Mouse (Mus musculus) left cerebral cortex, postnatal 25 days (tissue): ENCODE measurements around the gene Ramp2. TPM values are rescaled to one million over a fixed set of nuclear protein-coding genes. Genes with fewer than 3 reads are reported as not detected.

Experiments
- DNase-seq, 2 experiments: peaks; one replicate each; pipeline ENCODE4 v3.0.0; 2022; ENCODE audit warnings: low spot score in 2 of 2, mixed read lengths in 1 of 2
- intact Hi-C: fragments of 180-260 bp; cut with DNase I; formaldehyde crosslinking; loops from one replicate; pipeline ENCODE4 v1.15.1; 2025
- total RNA-seq, 2 experiments: library from RNA; stranded (reverse); gene quantifications; 2 replicates each; pipeline ENCODE4 v1.2.3; 2021

Gene Ramp2
- total RNA-seq, 2 experiments from 2014 or later = 39.9 to 44.5 TPM

GRCm38 (mm10) chr11:101233240-101233639 is 12.6 kb upstream of the Ramp2 start:
- no peak for DNase-seq
- intact Hi-C loops = no loop called here

- no peak for DNase-seq
- intact Hi-C loops = no loop called here
Observed at GRCm38 (mm10) chr11:101234124-101234523, 11.7 kb upstream of the Ramp2 start.

- DNase-seq = no peak
- intact Hi-C loops = no loop called here
Observed at GRCm38 (mm10) chr11:101235429-101235828, 10.4 kb upstream of the Ramp2 start.

GRCm38 (mm10) chr11:101236782-101237181 is 9.0 kb upstream of the Ramp2 start:
- intact Hi-C loops = no loop called here
- DNase-seq = no peak

GRCm38 (mm10) chr11:101238071-101238647 is 7.7 kb upstream of the Ramp2 start:
- intact Hi-C loops = no loop called here
- peak in 1 of 2 experiments; percentile 78 for DNase-seq

- intact Hi-C loops = no loop called here
- DNase-seq = no peak
Observed at GRCm38 (mm10) chr11:101245071-101245470, 757 bp upstream of the Ramp2 start.

GRCm38 (mm10) chr11:101246702-101247012 is 829 bp downstream of the Ramp2 start:
- DNase-seq = no peak
- intact Hi-C loops = loop anchor here (2.0 kb wide), 1 partner anchor 16 kb away; no protein-coding TSS in a partner anchor

GRCm38 (mm10) chr11:101247521-101248030 is 1.7 kb downstream of the Ramp2 start:
- DNase-seq = no peak

GRCm38 (mm10) chr11:101248258-101248994 is 2.6 kb downstream of the Ramp2 start:
- DNase-seq = peak; percentile 66 to 69

More at GRCm38 (mm10) chr11:101247521-101248030, 1.7 kb downstream of the Ramp2 start:
- intact Hi-C loops = loop anchor here (2.0 kb wide), 1 partner anchor 17 kb away; no protein-coding TSS in a partner anchor

GRCm38 (mm10) chr11:101251031-101251430 is 5.2 kb downstream of the Ramp2 start:
- no peak for DNase-seq
- intact Hi-C loops = no loop called here

More at GRCm38 (mm10) chr11:101248258-101248994, 2.6 kb downstream of the Ramp2 start:
- intact Hi-C loops = no loop called here

GRCm38 (mm10) chr11:101252941-101253340 is 7.1 kb downstream of the Ramp2 start:
- intact Hi-C loops = no loop called here
- DNase-seq = no peak

GRCm38 (mm10) chr11:101253613-101254389 is 8.0 kb downstream of the Ramp2 start, which contains the start of gene Vps25:
Gene Vps25 (plus strand): TSS chr11:101253707.
- intact Hi-C loops = no loop called here
- DNase-seq = peak; percentile 84 to 88

- DNase-seq = no peak
- intact Hi-C loops = no loop called here
Observed at GRCm38 (mm10) chr11:101255826-101256775, 10.3 kb downstream of the Ramp2 start.

GRCm38 (mm10) chr11:101259261-101259712 is 13.5 kb downstream of the Ramp2 start:
- peak; percentile 57 to 93 for DNase-seq
- intact Hi-C loops = loop anchor here (2.0 kb wide), 1 partner anchor 20 kb away; the partner anchor contains the start of genes Cntd1 and Coa3

GRCm38 (mm10) chr11:101259948-101260825 is 14.4 kb downstream of the Ramp2 start, which contains the start of gene Wnk4:
Gene Wnk4 (plus strand): TSS chr11:101260567.
- DNase-seq = peak in 1 of 2 experiments; percentile 11

GRCm38 (mm10) chr11:101260826-101261380 is 15.1 kb downstream of the Ramp2 start:
- intact Hi-C loops = no loop called here
- no peak for DNase-seq

More at GRCm38 (mm10) chr11:101259948-101260825, 14.4 kb downstream of the Ramp2 start, which contains the start of gene Wnk4:
- intact Hi-C loops = loop anchor here (2.0 kb wide), 1 partner anchor 19 kb away; the partner anchor contains the start of genes Cntd1 and Coa3

- intact Hi-C loops = no loop called here
- no peak for DNase-seq
Observed at GRCm38 (mm10) chr11:101262272-101262967, 16.6 kb downstream of the Ramp2 start.
